Comparison of ENCODE assay signal across 8 mouse cellular contexts in the genomic region with DNA sequence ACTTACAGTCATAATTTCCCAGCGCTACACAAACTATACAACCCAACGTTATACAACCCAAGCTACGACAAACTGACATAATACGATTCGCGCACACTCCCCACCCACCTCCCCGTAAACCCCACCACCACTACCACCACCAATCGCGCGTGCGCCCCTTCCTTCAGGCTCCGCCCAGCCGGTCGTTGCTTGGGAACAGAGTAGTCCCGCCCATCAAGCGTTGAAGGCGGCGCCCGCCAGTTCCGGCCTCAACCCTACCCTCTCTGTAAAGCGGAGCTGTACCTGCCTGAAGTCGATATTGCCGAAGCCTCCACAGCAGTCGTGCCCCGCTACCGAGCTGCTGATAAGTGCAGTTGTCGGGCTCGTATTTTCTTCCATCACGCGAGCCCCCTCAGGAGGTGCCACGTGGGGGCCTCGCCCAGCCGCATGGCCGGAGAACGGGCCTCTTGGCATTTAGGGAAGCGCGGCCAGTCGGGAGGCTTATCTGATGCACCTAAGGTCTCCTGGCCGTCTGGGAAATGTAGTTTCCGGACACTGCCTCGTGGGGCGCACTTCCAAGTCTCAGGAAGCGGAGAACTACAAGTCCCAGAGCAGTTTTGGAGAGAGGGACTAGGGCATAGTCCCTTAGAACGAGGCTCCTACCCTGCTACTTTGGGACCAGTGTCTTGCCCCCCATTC. TPM values are rescaled to one million over a fixed set of nuclear protein-coding genes. Genes with fewer than 3 reads are reported as not detected.
DNase-seq lines count a peak whose midpoint lies in the region; ATAC-seq lines count a peak whose summit lies in the region.

Gene Pemt (minus strand): TSS at position 432 of the 678 bp plus-strand sequence.

- H3K27ac ChIP-seq in lung, embryonic 16.5 days (ENCODE audit: low read length) = peak within 1 kb of the TSS; percentile 92

- H3K4me2 ChIP-seq in lung, embryonic 16.5 days (ENCODE audit: low read depth, low read length) = peak within 1 kb of the TSS; percentile 74

- H3K4me3 ChIP-seq in lung, embryonic 16.5 days (ENCODE audit: low read length) = peak within 1 kb of the TSS; percentile 72

- under 1% methylated on average over 44 of the region's 44 CpGs for WGBS in lung, embryonic 16.5 days

- peak within 1 kb of the TSS; percentile 75 for H3K9ac ChIP-seq in lung, embryonic 16.5 days (ENCODE audit: low read length)

- peak; percentile 96 to 97 for ATAC-seq in hematopoietic stem cell, adult 5-6 weeks (replicated peaks in 1 of 2; ENCODE audit: insufficient read depth in 1 of 2, low FRiP score in 2 of 2, low TSS enrichment in 1 of 2, low read depth in 1 of 2, poor library complexity in 2 of 2, severe bottlenecking in 2 of 2)
- ATAC-seq in lung, embryonic 16.5 days (ENCODE audit: low read depth) = peak; percentile 99

- no peaks in the 10 kb centered on the region for H3K9me3 ChIP-seq in lung, embryonic 16.5 days (ENCODE audit: control insufficient read depth, low read length)

- H3K36me3 ChIP-seq in lung, embryonic 16.5 days (ENCODE audit: control insufficient read depth, insufficient read depth, low read length) = no peaks in the 10 kb centered on the region

- peak; percentile 94 for DNase-seq in MEL-GATA-1-ER (ENCODE audit: extremely low read depth, low read depth)
- peak; percentile 95 for DNase-seq in cerebellum, adult 8-10 months
- peak; percentile 97 for DNase-seq in forelimb bud, embryonic 11.5 days (ENCODE audit: low read depth, low spot score)
- peak; percentile 96 for DNase-seq in layer of hippocampus, adult 9-10 months (ENCODE audit: low spot score)
- DNase-seq in ovary, postnatal 10 days (ENCODE audit: low spot score) = peak; percentile 95
- DNase-seq in thymus, postnatal 10 days (ENCODE audit: low spot score in 2 of 2) = peak; percentile 95 to 97

- H3K27me3 ChIP-seq in lung, embryonic 16.5 days (ENCODE audit: control insufficient read depth, insufficient read depth, low read depth, low read length) = no peaks in the 10 kb centered on the region

- H3K4me1 ChIP-seq in lung, embryonic 16.5 days (replicated peaks; ENCODE audit: control insufficient read depth, insufficient read depth, low read length) = peaks cover 4% of the 10 kb centered on the region; the same call in 1 of the 2 replicates

RNA-seq across cellular contexts. Expression of gene Pemt, which starts in this region (rescaled TPM):
- total RNA-seq in hematopoietic stem cell, adult 5-6 weeks (2017) = 2.7 and 16.3 TPM in 2 replicates
- polyA plus RNA-seq in lung, embryonic 16.5 days (2015; fragmentation: Nextera tagmentation; extraction: Ambion mirVana) = 6.5 and 8.0 TPM in 2 replicates

Comparison
In these comparisons a context has a peak if more than half of its experiments do, and no peak if none do; other contexts are left out.
1. Peak in every context shown above with its lines: DNase-seq, ATAC-seq, H3K4me3 ChIP-seq and H3K27ac ChIP-seq.